Mouse (Mus musculus): ENCODE results near the gene Atp8b2. TPM values are rescaled to one million over a fixed set of nuclear protein-coding genes. Genes with fewer than 3 reads are reported as not detected.

Gene Atp8b2
- polyA plus RNA-seq, 1 experiment from 2014 or later: 19.0 TPM

GRCm38 (mm10) chr3:89891696-89892095 is 71.6 kb downstream of the Atp8b2 start:
- Histone ChIP-seq H3K4me1 (ENCODE audit: control insufficient read depth, insufficient read depth, low read length) (no peaks in the 10 kb centered on the region), H3K36me3 (ENCODE audit: control insufficient read depth, insufficient read depth, low read length) (no peaks in the 10 kb centered on the region), H3K9me3 (ENCODE audit: control insufficient read depth, low read depth, low read length) (no peaks in the 10 kb centered on the region), H3K4me3 (ENCODE audit: low read depth, low read length) (no peak overlapping the region), H3K27me3 (ENCODE audit: control insufficient read depth, insufficient read depth, low read length) (no peaks in the 10 kb centered on the region), H3K4me2 (replicated peaks; ENCODE audit: low read depth, low read length) (no peak overlapping the region), H3K27ac (ENCODE audit: low read length) (no peak overlapping the region), H3K9ac (replicated peaks; ENCODE audit: low read depth, low read length) (no peak overlapping the region)
- no peak for ATAC-seq (ENCODE audit: insufficient number of reproducible peaks, insufficient read depth, low FRiP score, low read depth)

GRCm38 (mm10) chr3:89889841-89890430 is 73.4 kb downstream of the Atp8b2 start:
- no peak overlapping the region for H3K4me3 ChIP-seq (ENCODE audit: low read depth, low read length)
- no peak overlapping the region for H3K27ac ChIP-seq (ENCODE audit: low read length)
- no peak overlapping the region for H3K4me2 ChIP-seq (replicated peaks; ENCODE audit: low read depth, low read length)
- no peaks in the 10 kb centered on the region for H3K9me3 ChIP-seq (ENCODE audit: control insufficient read depth, low read depth, low read length)
- WGBS: 77% methylated on average over 8 of the region's 8 CpGs
- no peaks in the 10 kb centered on the region for H3K36me3 ChIP-seq (ENCODE audit: control insufficient read depth, insufficient read depth, low read length)
- ATAC-seq (ENCODE audit: insufficient number of reproducible peaks, insufficient read depth, low FRiP score, low read depth): no peak
- no peak overlapping the region for H3K9ac ChIP-seq (replicated peaks; ENCODE audit: low read depth, low read length)
- no peaks in the 10 kb centered on the region for H3K27me3 ChIP-seq (ENCODE audit: control insufficient read depth, insufficient read depth, low read length)
- no peaks in the 10 kb centered on the region for H3K4me1 ChIP-seq (ENCODE audit: control insufficient read depth, insufficient read depth, low read length)

Small RNA genes lying within 50 kb of the gene (microRNA-seq; reads per million reads assigned to microRNA genes)
- gene Mir7669: 1.3 reads per million

Other genes starting within 250 kb of the Atp8b2 start
- gene Adar, start 248.5 kb downstream of the Atp8b2 start, polyA plus RNA-seq (2014; fragmentation: Nextera tagmentation; extraction: Ambion mirVana): 15.3 and 16.6 TPM in 2 replicates
- gene Chrnb2, start 198.9 kb downstream of the Atp8b2 start, polyA plus RNA-seq (2014; fragmentation: Nextera tagmentation; extraction: Ambion mirVana): 1.9 and 2.5 TPM in 2 replicates
- 21.8 and 22.0 TPM in 2 replicates for gene Ube2q1, start 189.9 kb downstream of the Atp8b2 start, polyA plus RNA-seq (2014; fragmentation: Nextera tagmentation; extraction: Ambion mirVana)
- gene She, start 132.1 kb downstream of the Atp8b2 start, polyA plus RNA-seq (2014; fragmentation: Nextera tagmentation; extraction: Ambion mirVana): 4.0 and 5.7 TPM in 2 replicates
- 1.6 and 1.8 TPM in 2 replicates for gene Il6ra, start 50.3 kb downstream of the Atp8b2 start, polyA plus RNA-seq (2014; fragmentation: Nextera tagmentation; extraction: Ambion mirVana)
- gene Hax1, start 35.3 kb upstream of the Atp8b2 start, polyA plus RNA-seq (2014; fragmentation: Nextera tagmentation; extraction: Ambion mirVana): 122 and 123 TPM in 2 replicates
- 157 and 162 TPM in 2 replicates for gene 4933434E20Rik, start 88.1 kb upstream of the Atp8b2 start, polyA plus RNA-seq (2014; fragmentation: Nextera tagmentation; extraction: Ambion mirVana)
- 242 and 258 TPM in 2 replicates for gene Ubap2l, start 89.1 kb upstream of the Atp8b2 start, polyA plus RNA-seq (2014; fragmentation: Nextera tagmentation; extraction: Ambion mirVana)
- gene Tpm3, start 109.1 kb upstream of the Atp8b2 start, polyA plus RNA-seq (2014; fragmentation: Nextera tagmentation; extraction: Ambion mirVana): 533 and 553 TPM in 2 replicates
- gene Nup210l, start 140.6 kb upstream of the Atp8b2 start, polyA plus RNA-seq (2014; fragmentation: Nextera tagmentation; extraction: Ambion mirVana): 0.69 and 0.98 TPM in 2 replicates

Data from stomach, embryonic 14.5 days (tissue).